Mouse (Mus musculus): ENCODE results near the gene Gskip. TPM values are rescaled to one million over a fixed set of nuclear protein-coding genes. Genes with fewer than 3 reads are reported as not detected.
A peak's percentile ranks its signal among the peaks of the same experiment; 100 is the strongest.

The Gskip gene
- polyA plus RNA-seq, 1 experiment from 2014 or later: 29.4 TPM

- Histone ChIP-seq H3K27ac (ENCODE audit: low read length) (no peak overlapping the region), H3K27me3 (ENCODE audit: insufficient read depth, low read length) (no peaks in the 10 kb centered on the region), H3K9ac (replicated peaks; ENCODE audit: low read length) (no peak overlapping the region), H3K9me3 (ENCODE audit: low read length) (no peaks in the 10 kb centered on the region), H3K4me3 (ENCODE audit: low read length) (no peak overlapping the region), H3K4me2 (replicated peaks; ENCODE audit: low read depth, low read length) (no peak overlapping the region), H3K36me3 (ENCODE audit: insufficient read depth, low read length) (peaks cover 11% of the 10 kb centered on the region; the same call in 1 of the 2 replicates), H3K4me1 (ENCODE audit: insufficient read depth, low read length) (peaks cover 23% of the 10 kb centered on the region)
- 86% methylated on average over 3 of the region's 3 CpGs for WGBS
- no peak for ATAC-seq (ENCODE audit: low FRiP score, low TSS enrichment)
Measured at GRCm38 (mm10) chr12:105686791-105687190, 2.2 kb downstream of the Gskip start.

GRCm38 (mm10) chr12:105687416-105687815 is 2.8 kb downstream of the Gskip start:
- H3K27ac ChIP-seq (ENCODE audit: low read length): no peak overlapping the region
- no peak overlapping the region for H3K4me3 ChIP-seq (ENCODE audit: low read length)
- no peak for ATAC-seq (ENCODE audit: low FRiP score, low TSS enrichment)
- H3K4me2 ChIP-seq (replicated peaks; ENCODE audit: low read depth, low read length): no peak overlapping the region
- peaks cover 13% of the 10 kb centered on the region; the same call in 1 of the 2 replicates for H3K36me3 ChIP-seq (ENCODE audit: insufficient read depth, low read length)
- peaks cover 23% of the 10 kb centered on the region for H3K4me1 ChIP-seq (ENCODE audit: insufficient read depth, low read length)
- H3K9ac ChIP-seq (replicated peaks; ENCODE audit: low read length): no peak overlapping the region
- no peaks in the 10 kb centered on the region for H3K27me3 ChIP-seq (ENCODE audit: insufficient read depth, low read length)
- 84% methylated on average over 4 of the region's 4 CpGs for WGBS
- H3K9me3 ChIP-seq (ENCODE audit: low read length): no peaks in the 10 kb centered on the region

DNA sequence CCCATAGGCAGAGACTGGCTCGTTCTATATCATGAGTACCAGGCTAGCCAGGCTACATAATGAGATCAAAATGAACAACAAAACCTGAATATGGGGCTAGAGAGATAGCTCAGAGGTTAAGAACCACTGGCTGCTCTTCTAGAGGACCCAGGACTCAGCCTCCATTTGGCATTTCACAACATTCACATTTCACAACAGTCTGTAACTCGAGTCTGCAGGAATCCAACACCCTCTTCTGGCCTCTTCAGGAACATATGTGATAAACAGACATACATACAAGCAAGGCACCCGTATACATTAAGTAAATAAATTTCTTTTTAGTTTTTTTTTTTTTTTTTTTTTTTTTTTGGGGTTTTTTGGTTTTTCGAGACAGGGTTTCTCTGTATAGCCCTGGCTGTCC is 3.9 kb downstream of the Gskip start:
- Histone ChIP-seq H3K27me3 (ENCODE audit: insufficient read depth, low read length) (no peaks in the 10 kb centered on the region), H3K9me3 (ENCODE audit: low read length) (no peaks in the 10 kb centered on the region), H3K4me3 (ENCODE audit: low read length) (no peak overlapping the region), H3K27ac (ENCODE audit: low read length) (no peak overlapping the region), H3K4me1 (ENCODE audit: insufficient read depth, low read length) (peaks cover 15% of the 10 kb centered on the region), H3K36me3 (ENCODE audit: insufficient read depth, low read length) (peaks cover 13% of the 10 kb centered on the region; the same call in 1 of the 2 replicates), H3K9ac (replicated peaks; ENCODE audit: low read length) (no peak overlapping the region), H3K4me2 (replicated peaks; ENCODE audit: low read depth, low read length) (no peak overlapping the region)
- ATAC-seq (ENCODE audit: low FRiP score, low TSS enrichment): no peak
- WGBS: 89% methylated on average over 4 of the region's 4 CpGs

DNA sequence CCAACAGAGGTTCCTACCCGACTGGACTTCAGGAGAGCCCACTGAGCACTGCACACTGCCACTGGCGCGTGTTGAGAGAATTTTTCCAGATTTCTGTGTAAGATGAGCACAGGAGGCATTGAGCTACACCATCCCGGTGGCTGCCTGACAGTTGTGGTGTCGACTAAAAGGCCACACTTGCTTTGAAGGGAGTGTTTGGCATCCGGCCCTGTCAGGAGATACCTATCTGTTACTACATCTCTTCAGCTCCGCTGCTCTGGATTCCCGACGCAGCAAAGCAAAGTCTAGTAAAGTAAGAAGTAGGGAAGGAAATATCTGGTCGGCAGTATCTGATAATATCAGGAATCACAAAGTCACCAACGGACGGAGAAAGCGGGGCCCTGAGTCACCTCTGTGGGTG is 4.8 kb downstream of the Gskip start:
- no peak overlapping the region for H3K27ac ChIP-seq (ENCODE audit: low read length)
- H3K4me3 ChIP-seq (ENCODE audit: low read length): no peak overlapping the region
- peaks cover 13% of the 10 kb centered on the region; the same call in 1 of the 2 replicates for H3K36me3 ChIP-seq (ENCODE audit: insufficient read depth, low read length)
- H3K27me3 ChIP-seq (ENCODE audit: insufficient read depth, low read length): no peaks in the 10 kb centered on the region
- no peak overlapping the region for H3K9ac ChIP-seq (replicated peaks; ENCODE audit: low read length)
- no peaks in the 10 kb centered on the region for H3K9me3 ChIP-seq (ENCODE audit: low read length)
- peaks cover 9% of the 10 kb centered on the region for H3K4me1 ChIP-seq (ENCODE audit: insufficient read depth, low read length)
- ATAC-seq (ENCODE audit: low FRiP score, low TSS enrichment): no peak
- WGBS: 87% methylated on average over 13 of the region's 13 CpGs
- no peak overlapping the region for H3K4me2 ChIP-seq (replicated peaks; ENCODE audit: low read depth, low read length)

DNA sequence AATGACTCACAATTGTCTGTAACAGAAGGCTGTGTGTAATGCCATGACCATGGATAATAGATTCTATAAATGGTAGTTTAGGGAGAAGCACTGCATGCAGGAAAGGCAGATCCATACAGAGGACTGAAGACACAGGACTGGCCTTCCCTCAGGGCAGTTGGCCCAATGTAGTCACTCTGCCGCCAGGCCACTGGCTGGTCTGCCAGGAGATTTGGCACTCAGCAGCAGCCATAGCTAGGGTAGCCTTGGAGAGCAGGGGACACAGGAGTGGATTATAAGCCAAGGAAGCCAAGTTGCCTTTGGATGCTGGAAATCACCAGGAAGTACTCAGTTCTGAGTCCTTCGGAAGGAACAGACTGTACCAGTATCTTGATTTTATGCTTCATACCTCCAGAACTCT is 9.4 kb downstream of the Gskip start:
- Histone ChIP-seq H3K27ac (ENCODE audit: low read length) (no peak overlapping the region), H3K9me3 (ENCODE audit: low read length) (no peaks in the 10 kb centered on the region), H3K9ac (replicated peaks; ENCODE audit: low read length) (no peak overlapping the region), H3K4me1 (ENCODE audit: insufficient read depth, low read length) (no peaks in the 10 kb centered on the region), H3K27me3 (ENCODE audit: insufficient read depth, low read length) (no peaks in the 10 kb centered on the region), H3K4me3 (ENCODE audit: low read length) (no peak overlapping the region), H3K36me3 (ENCODE audit: insufficient read depth, low read length) (peaks cover 14% of the 10 kb centered on the region; the same call in 1 of the 2 replicates), H3K4me2 (replicated peaks; ENCODE audit: low read depth, low read length) (no peak overlapping the region)
- 93% methylated on average over 2 of the region's 2 CpGs for WGBS
- ATAC-seq (ENCODE audit: low FRiP score, low TSS enrichment): no peak

- Histone ChIP-seq H3K9ac (replicated peaks; ENCODE audit: low read length) (no peak overlapping the region), H3K4me1 (ENCODE audit: insufficient read depth, low read length) (no peaks in the 10 kb centered on the region), H3K9me3 (ENCODE audit: low read length) (no peaks in the 10 kb centered on the region), H3K36me3 (ENCODE audit: insufficient read depth, low read length) (peaks cover 16% of the 10 kb centered on the region; the same call in 1 of the 2 replicates), H3K4me3 (ENCODE audit: low read length) (no peak overlapping the region), H3K27ac (ENCODE audit: low read length) (no peak overlapping the region), H3K4me2 (replicated peaks; ENCODE audit: low read depth, low read length) (no peak overlapping the region), H3K27me3 (ENCODE audit: insufficient read depth, low read length) (no peaks in the 10 kb centered on the region)
- ATAC-seq (ENCODE audit: low FRiP score, low TSS enrichment): no peak
- WGBS: 82% methylated on average over 7 of the region's 7 CpGs
Measured at GRCm38 (mm10) chr12:105695848-105696247, 11.2 kb downstream of the Gskip start.

DNA sequence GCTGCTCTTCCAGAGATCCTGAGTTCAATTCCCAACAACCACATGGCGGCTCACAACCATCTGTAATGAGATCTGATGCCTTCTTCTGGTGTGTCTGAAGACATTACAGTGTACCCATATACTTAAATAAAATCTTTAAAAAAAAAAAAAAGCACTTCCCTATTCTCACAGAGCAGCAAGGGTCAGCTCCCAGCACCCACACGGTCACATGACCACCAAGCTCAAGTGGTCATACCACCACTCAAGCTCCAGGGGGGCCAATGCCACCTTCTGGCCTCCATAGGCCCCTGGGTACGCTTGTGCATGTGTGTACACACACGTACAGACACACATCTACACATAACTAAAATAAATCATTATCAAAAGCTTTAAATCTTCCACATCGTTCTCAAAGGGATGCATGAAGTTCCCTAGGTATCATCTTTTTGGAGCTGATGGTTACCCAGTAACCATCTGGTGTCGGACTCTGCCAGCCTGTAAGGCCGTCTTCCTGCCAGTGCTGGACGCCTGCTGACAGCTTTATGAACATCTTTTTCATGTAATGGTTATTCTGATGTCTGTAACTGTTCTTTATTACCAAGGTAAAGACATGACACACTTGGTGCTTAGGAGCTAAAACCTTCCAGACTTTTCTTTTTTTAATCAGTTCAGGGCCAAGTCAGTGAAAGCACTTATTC is 12.6 kb downstream of the Gskip start:
- H3K9me3 ChIP-seq (ENCODE audit: low read length): no peaks in the 10 kb centered on the region

GRCm38 (mm10) chr12:105700433-105700832 is 15.8 kb downstream of the Gskip start:
- no peaks in the 10 kb centered on the region for H3K9me3 ChIP-seq (ENCODE audit: low read length)
- H3K4me2 ChIP-seq (replicated peaks; ENCODE audit: low read depth, low read length): no peak overlapping the region
- no peak overlapping the region for H3K4me3 ChIP-seq (ENCODE audit: low read length)
- no peak for ATAC-seq (ENCODE audit: low FRiP score, low TSS enrichment)
- H3K27ac ChIP-seq (ENCODE audit: low read length): no peak overlapping the region
- H3K27me3 ChIP-seq (ENCODE audit: insufficient read depth, low read length): no peaks in the 10 kb centered on the region
- no peak overlapping the region for H3K9ac ChIP-seq (replicated peaks; ENCODE audit: low read length)
- 92% methylated on average over 12 of the region's 12 CpGs for WGBS
- peaks cover 10% of the 10 kb centered on the region; the same call in 1 of the 2 replicates for H3K36me3 ChIP-seq (ENCODE audit: insufficient read depth, low read length)
- H3K4me1 ChIP-seq (ENCODE audit: insufficient read depth, low read length): peaks cover 4% of the 10 kb centered on the region

More for the DNA sequence above, 12.6 kb downstream of the Gskip start:
- ATAC-seq (ENCODE audit: low FRiP score, low TSS enrichment): no peak
- Histone ChIP-seq H3K4me3 (ENCODE audit: low read length) (no peak overlapping the region), H3K36me3 (ENCODE audit: insufficient read depth, low read length) (peaks cover 10% of the 10 kb centered on the region; the same call in 1 of the 2 replicates), H3K4me2 (replicated peaks; ENCODE audit: low read depth, low read length) (no peak overlapping the region), H3K27me3 (ENCODE audit: insufficient read depth, low read length) (no peaks in the 10 kb centered on the region), H3K27ac (ENCODE audit: low read length) (no peak overlapping the region), H3K4me1 (ENCODE audit: insufficient read depth, low read length) (no peaks in the 10 kb centered on the region), H3K9ac (replicated peaks; ENCODE audit: low read length) (no peak overlapping the region)
- WGBS: 88% methylated on average over 8 of the region's 8 CpGs

DNA sequence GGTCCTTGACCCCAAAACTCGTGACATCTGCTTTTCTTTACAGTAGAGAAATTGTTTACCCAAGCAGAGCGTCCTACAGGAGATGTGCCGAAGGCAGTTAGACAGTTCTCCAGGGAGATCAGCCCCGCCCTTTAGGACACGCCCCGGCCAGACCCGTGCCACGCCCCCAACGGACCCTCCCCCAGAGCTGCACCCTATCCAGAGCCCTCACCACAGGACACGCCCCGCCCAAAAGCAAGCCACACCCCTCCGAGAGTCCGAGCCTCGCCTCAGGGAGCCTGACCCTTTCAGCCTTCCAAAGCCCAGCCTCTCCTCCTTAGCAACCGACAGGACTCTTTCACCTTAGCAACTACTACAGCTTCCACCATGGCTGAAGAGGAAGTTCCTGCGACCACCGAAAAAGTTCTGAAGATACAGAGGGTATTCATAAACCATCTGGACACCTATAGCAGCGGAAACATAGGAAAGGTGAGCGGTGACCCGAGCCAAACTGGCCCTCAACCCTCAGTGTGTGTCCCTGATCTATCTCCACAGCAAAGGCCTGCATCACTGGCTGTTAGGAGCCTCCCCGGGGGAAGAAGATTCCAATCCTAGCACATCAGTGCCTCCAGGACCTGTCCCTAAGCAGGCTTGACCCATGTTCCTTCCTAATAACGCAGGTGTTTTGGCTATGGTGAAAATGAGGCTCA is 21.3 kb downstream of the Gskip start, which contains the start of gene Ak7:
Ak7 (plus strand) TSS at position 178 of the 689 bp plus-strand sequence.
- no peaks in the 10 kb centered on the region for H3K9me3 ChIP-seq (ENCODE audit: low read length)
- peak; percentile 97 for ATAC-seq (ENCODE audit: low FRiP score, low TSS enrichment)
- no peak within 1 kb of the TSS for H3K9ac ChIP-seq (replicated peaks; ENCODE audit: low read length)
- 11% methylated on average over 22 of the region's 22 CpGs for WGBS
- H3K36me3 ChIP-seq (ENCODE audit: insufficient read depth, low read length): no peaks in the 10 kb centered on the region
- H3K27me3 ChIP-seq (ENCODE audit: insufficient read depth, low read length): no peaks in the 10 kb centered on the region
- peak within 1 kb of the TSS; percentile 55 for H3K4me2 ChIP-seq (replicated peaks; ENCODE audit: low read depth, low read length)
- H3K4me3 ChIP-seq (ENCODE audit: low read length): peak within 1 kb of the TSS; percentile 11; the same call in 1 of the 2 replicates
- H3K27ac ChIP-seq (ENCODE audit: low read length): no peak within 1 kb of the TSS
- peaks cover 9% of the 10 kb centered on the region for H3K4me1 ChIP-seq (ENCODE audit: insufficient read depth, low read length)

GRCm38 (mm10) chr12:105718616-105719015 is 34.0 kb downstream of the Gskip start:
- no peaks in the 10 kb centered on the region for H3K4me1 ChIP-seq (ENCODE audit: insufficient read depth, low read length)
- no peak overlapping the region for H3K27ac ChIP-seq (ENCODE audit: low read length)
- peak overlapping the region; percentile 8; the same call in 1 of the 2 replicates for H3K4me3 ChIP-seq (ENCODE audit: low read length)
- H3K9me3 ChIP-seq (ENCODE audit: low read length): no peaks in the 10 kb centered on the region
- 0 out of 2 replicates have a peak overlapping the region, but pooled peaks have one; percentile 14 for H3K4me2 ChIP-seq (replicated peaks; ENCODE audit: low read depth, low read length)
- WGBS: 59% methylated on average over 17 of the region's 17 CpGs
- no peaks in the 10 kb centered on the region for H3K36me3 ChIP-seq (ENCODE audit: insufficient read depth, low read length)
- H3K27me3 ChIP-seq (ENCODE audit: insufficient read depth, low read length): no peaks in the 10 kb centered on the region
- ATAC-seq (ENCODE audit: low FRiP score, low TSS enrichment): no peak
- H3K9ac ChIP-seq (replicated peaks; ENCODE audit: low read length): no peak overlapping the region
